Mouse (Mus musculus) lung, postnatal 14 days (tissue): Measurements from ENCODE around the gene Cnpy2.
"Not testable (repeated sequence)": the region's sequence is repeated elsewhere in the genome, so short reads cannot be mapped to it uniquely, and the experiment has no call there.

Source experiments
- DNase-seq: peaks from one replicate; pipeline ENCODE4 v3.0.0; 2021

Cnpy2 gene

GRCm38 (mm10) chr10:128322141-128323108 is at the start of gene Cnpy2:
TSS of gene Cnpy2 (plus strand) at chr10:128322459.
- peak; percentile 79 for DNase-seq

GRCm38 (mm10) chr10:128272819-128273439 is 49.3 kb upstream of the Cnpy2 start:
- not testable (repeated sequence) for DNase-seq

GRCm38 (mm10) chr10:128275374-128275773 is 46.9 kb upstream of the Cnpy2 start:
- not testable (repeated sequence) for DNase-seq

- no peak for DNase-seq
Measured at GRCm38 (mm10) chr10:128278158-128278557, 44.1 kb upstream of the Cnpy2 start.

GRCm38 (mm10) chr10:128280943-128281342 is 41.3 kb upstream of the Cnpy2 start:
- no peak for DNase-seq

- no peak for DNase-seq
Measured at GRCm38 (mm10) chr10:128281682-128282081, 40.6 kb upstream of the Cnpy2 start.

GRCm38 (mm10) chr10:128282886-128283450 is 39.3 kb upstream of the Cnpy2 start:
- no peak for DNase-seq

- DNase-seq = peak; percentile 73
Measured at GRCm38 (mm10) chr10:128283604-128284579, 38.4 kb upstream of the Cnpy2 start.

GRCm38 (mm10) chr10:128290594-128290993 is 31.7 kb upstream of the Cnpy2 start:
- DNase-seq = not testable (repeated sequence)

GRCm38 (mm10) chr10:128296370-128297090 is 25.7 kb upstream of the Cnpy2 start:
- DNase-seq = no peak

GRCm38 (mm10) chr10:128297221-128297620 is 25.0 kb upstream of the Cnpy2 start:
- DNase-seq = peak; percentile 11

GRCm38 (mm10) chr10:128297622-128298021 is 24.6 kb upstream of the Cnpy2 start:
- peak; percentile 29 for DNase-seq

- no peak for DNase-seq
Measured at GRCm38 (mm10) chr10:128298243-128298642, 24.0 kb upstream of the Cnpy2 start.

- DNase-seq = no peak
Measured at GRCm38 (mm10) chr10:128298702-128299171, 23.5 kb upstream of the Cnpy2 start, which contains the start of gene Il23a. TSS of gene Il23a (minus strand) at chr10:128298752.

GRCm38 (mm10) chr10:128302357-128302756 is 19.9 kb upstream of the Cnpy2 start:
- DNase-seq = no peak

GRCm38 (mm10) chr10:128302785-128303125 is 19.5 kb upstream of the Cnpy2 start:
- DNase-seq = no peak

- peak; percentile 99 for DNase-seq
Measured at GRCm38 (mm10) chr10:128303126-128304021, 18.9 kb upstream of the Cnpy2 start, which contains the start of gene Pan2. TSS of gene Pan2 (plus strand) at chr10:128303335.

- DNase-seq = no peak
Measured at GRCm38 (mm10) chr10:128309654-128310053, 12.6 kb upstream of the Cnpy2 start.

- peak; percentile 21 for DNase-seq
Measured at GRCm38 (mm10) chr10:128310177-128310576, 12.1 kb upstream of the Cnpy2 start.

GRCm38 (mm10) chr10:128310902-128311301 is 11.4 kb upstream of the Cnpy2 start:
- DNase-seq = no peak
